Mouse (Mus musculus) CH12.LX (cell line): ENCODE measurements around the gene Opcml. TPM values are rescaled to one million over a fixed set of nuclear protein-coding genes. Genes with fewer than 3 reads are reported as not detected.

Source experiments
- DNase-seq: peaks from one replicate; pipeline ENCODE4 v3.0.0-alpha.2; 2013; ENCODE audit errors: extremely low read depth
- H3K27ac ChIP-seq: 2 replicates; pipeline ENCODE4 v1.5.1; 2012; ENCODE audit warnings: low read depth, mild to moderate bottlenecking, control low read depth, moderate library complexity; ENCODE audit not compliant: insufficient read depth
- H3K27me3 ChIP-seq: replicated peaks from 2 replicates; pipeline ENCODE3; 2012; ENCODE audit warnings: inconsistent platforms
- H3K36me3 ChIP-seq, 2 experiments: replicated peaks in 1 of 2; 2 replicates each; pipeline versions ENCODE3 to v1.6.1; 2012; ENCODE audit warnings: inconsistent platforms in 1 of 2, low read length in 1 of 2, mild to moderate bottlenecking in 1 of 2, mixed read lengths in 1 of 2, moderate library complexity in 1 of 2; ENCODE audit not compliant: control insufficient read depth in 1 of 2, insufficient read depth in 1 of 2
- H3K4me1 ChIP-seq, 2 experiments: 2 replicates each; pipeline ENCODE4 v1.6.1; 2012; ENCODE audit warnings: inconsistent platforms in 1 of 2, moderate library complexity in 1 of 2; ENCODE audit not compliant: insufficient read depth in 2 of 2, control insufficient read depth in 1 of 2
- H3K4me2 ChIP-seq: 2 replicates; pipeline ENCODE4 v1.6.1; 2012; ENCODE audit warnings: low read depth, mild to moderate bottlenecking, control low read depth; ENCODE audit not compliant: poor library complexity, insufficient read depth, severe bottlenecking
- H3K4me3 ChIP-seq, 3 experiments: fragments of 150-350 bp in 1 of 3; sonication (generic) in 1 of 3; replicated peaks in 1 of 3; 2 replicates each; pipeline versions ENCODE3 to v1.5.1; 2011 to 2012; ENCODE audit warnings: low read depth in 2 of 3, low read length in 2 of 3, mild to moderate bottlenecking in 2 of 3, moderate library complexity in 2 of 3, control low read depth in 1 of 3, improper control_type of control experiment in 1 of 3, inconsistent platforms in 1 of 3, mixed read lengths in 1 of 3; ENCODE audit not compliant: poor library complexity in 1 of 3
- H3K79me2 ChIP-seq: replicated peaks from 2 replicates; pipeline ENCODE4 v1.6.1; 2012; ENCODE audit warnings: mild to moderate bottlenecking, moderate library complexity; ENCODE audit not compliant: control insufficient read depth, poor library complexity, insufficient read depth, severe bottlenecking; ENCODE audit errors: extremely low read depth
- H3K9ac ChIP-seq: 2 replicates; pipeline ENCODE4 v1.6.1; 2012; ENCODE audit warnings: low read depth, mild to moderate bottlenecking, control low read depth, moderate library complexity; ENCODE audit not compliant: insufficient read depth
- H3K9me3 ChIP-seq: replicated peaks from 2 replicates; pipeline ENCODE3; 2012; ENCODE audit warnings: low read length, inconsistent platforms, mixed read lengths
- CHD2 ChIP-seq: IDR thresholded peaks from 2 replicates; pipeline ENCODE4 v1.6.1; 2011; ENCODE audit warnings: low read length, improper control_type of control experiment
- CTCF ChIP-seq, 2 experiments: IDR thresholded peaks in 1 of 2; conservative IDR thresholded peaks in 1 of 2; 2 replicates each; pipeline ENCODE4 v1.5.1; 2011 to 2012; ENCODE audit warnings: low read depth in 2 of 2, low read length in 2 of 2, improper control_type of control experiment in 1 of 2, inconsistent platforms in 1 of 2, mild to moderate bottlenecking in 1 of 2, moderate library complexity in 1 of 2
- E2F4 ChIP-seq: IDR thresholded peaks from 2 replicates; pipeline ENCODE4 v1.6.1; 2011; ENCODE audit warnings: low read depth, low read length, improper control_type of control experiment; ENCODE audit not compliant: insufficient replicate concordance
- ELF1 ChIP-seq: IDR thresholded peaks from 2 replicates; pipeline ENCODE4 v1.6.1; 2014; ENCODE audit warnings: low read depth, mild to moderate bottlenecking, inconsistent platforms, low read length, improper control_type of control experiment
- EP300 ChIP-seq: IDR thresholded peaks from 2 replicates; pipeline ENCODE4 v1.6.1; 2011; ENCODE audit warnings: low read length, improper control_type of control experiment
- ETS1 ChIP-seq: conservative IDR thresholded peaks from 2 replicates; pipeline ENCODE4 v1.6.1; 2012; ENCODE audit warnings: low read depth, mild to moderate bottlenecking, inconsistent platforms, low read length, improper control_type of control experiment, moderate library complexity
- GABPA ChIP-seq: IDR thresholded peaks from 2 replicates; pipeline ENCODE4 v1.6.1; 2012; ENCODE audit warnings: low read depth, low read length, improper control_type of control experiment, inconsistent platforms; ENCODE audit not compliant: insufficient replicate concordance
- JUN ChIP-seq: IDR thresholded peaks from 2 replicates; pipeline ENCODE4 v1.6.1; 2011; ENCODE audit warnings: low read depth, mild to moderate bottlenecking, low read length, improper control_type of control experiment, moderate library complexity; ENCODE audit not compliant: insufficient read depth
- JUND ChIP-seq: conservative IDR thresholded peaks from 2 replicates; pipeline ENCODE4 v1.6.1; 2011; ENCODE audit warnings: low read depth, low read length, improper control_type of control experiment
- MAX ChIP-seq: IDR thresholded peaks from 2 replicates; pipeline ENCODE4 v1.6.1; 2011; ENCODE audit warnings: low read length, improper control_type of control experiment
- MYC ChIP-seq: IDR thresholded peaks from 2 replicates; pipeline ENCODE4 v1.6.1; 2011; ENCODE audit warnings: low read depth, mild to moderate bottlenecking, improper control_type of control experiment, low read length
- NRF1 ChIP-seq: IDR thresholded peaks from 2 replicates; pipeline ENCODE4 v1.6.1; 2014; ENCODE audit warnings: low read depth, mild to moderate bottlenecking, inconsistent platforms, low read length, improper control_type of control experiment, moderate library complexity
- POLR2A ChIP-seq: IDR thresholded peaks from 2 replicates; pipeline ENCODE4 v1.6.1; 2011; ENCODE audit warnings: low read depth, mild to moderate bottlenecking, improper control_type of control experiment, low read length
- POLR2AphosphoS2 ChIP-seq: IDR thresholded peaks from 2 replicates; pipeline ENCODE4 v1.6.1; 2011; ENCODE audit warnings: low read depth, low read length, improper control_type of control experiment
- TBP ChIP-seq: conservative IDR thresholded peaks from 2 replicates; pipeline ENCODE4 v1.6.1; 2011; ENCODE audit warnings: low read depth, low read length, improper control_type of control experiment
- UBTF ChIP-seq: IDR thresholded peaks from 2 replicates; pipeline ENCODE4 v1.6.1; 2012; ENCODE audit warnings: low read depth, mild to moderate bottlenecking, inconsistent platforms, low read length, improper control_type of control experiment, moderate library complexity
- USF1 ChIP-seq: IDR thresholded peaks from 2 replicates; pipeline ENCODE4 v1.6.1; 2014; ENCODE audit warnings: low read depth, mild to moderate bottlenecking, inconsistent platforms, low read length, improper control_type of control experiment
- ZMIZ1 ChIP-seq: IDR thresholded peaks from 2 replicates; pipeline ENCODE4 v1.6.1; 2012; ENCODE audit warnings: low read depth, mild to moderate bottlenecking, inconsistent platforms, low read length, improper control_type of control experiment
- dilution Hi-C: fragments of 300-500 bp; cut with MboI; formaldehyde crosslinking; loops from 2 replicates; pipeline ENCODE4 v1.14.3; 2020; ENCODE audit warnings: low sequenced_read_pairs; ENCODE audit not compliant: extremely low pct_unique_long_range_greater_than_20kb, extremely low pct_ligation_motif_present
- in situ Hi-C: fragments of 300-500 bp; cut with MboI; formaldehyde crosslinking; loops from 3 replicates; pipeline ENCODE4 v1.14.3; 2019; ENCODE audit warnings: low sequenced_read_pairs, low pct_ligation_motif_present, low pct_unique_long_range_greater_than_20kb, mixed read lengths
- polyA plus RNA-seq: library from polyadenylated mRNA; unstranded; fragments of >175 nt; gene quantifications from 2 replicates; pipeline ENCODE4 v1.2.1, GENCODE M21; 2012; ENCODE audit warnings: low read depth; ENCODE audit not compliant: insufficient read length
- total RNA-seq, 2 experiments: library from RNA; depleted of rRNA; stranded (reverse); fragments of 300-350 nt in 1 of 2; fragments of >200 nt in 1 of 2; gene quantifications; 2 replicates each; pipeline ENCODE4 v1.2.3; 2012 to 2014

The Opcml gene
- total and polyA plus RNA-seq, 3 experiments, result 0.34 to 0.60 TPM; not detected in 1

DNA sequence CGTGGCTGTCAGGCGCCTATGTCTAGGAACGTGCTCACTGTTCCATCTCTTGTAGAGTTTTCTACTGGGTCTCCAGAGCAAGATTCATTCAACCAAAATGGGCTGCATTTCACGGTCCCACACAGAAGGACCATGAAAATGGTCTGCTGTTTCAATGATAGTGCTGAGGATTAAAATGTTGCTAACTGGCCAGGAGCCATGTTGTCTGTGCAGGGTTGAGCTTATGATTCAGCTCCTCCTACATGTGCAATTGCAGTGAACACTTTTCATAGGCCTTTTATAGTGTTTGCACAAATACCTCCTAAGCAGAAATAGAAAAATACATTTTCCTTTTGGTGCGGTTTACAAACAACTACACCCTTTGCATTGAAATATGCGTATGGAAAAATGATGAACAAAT lies 684.0 kb downstream of the Opcml start:
- no peak overlapping the region for H3K27ac ChIP-seq
- H3K4me1 ChIP-seq, result no peaks in the 10 kb centered on the region
- no peaks in the 10 kb centered on the region for H3K79me2 ChIP-seq
- TF ChIP-seq MAX (no peak), JUN (no peak), POLR2A (no peak), NRF1 (no peak), ETS1 (no peak), CHD2 (no peak), E2F4 (no peak), GABPA (no peak), EP300 (no peak)
- dilution Hi-C loops, result no loop called here
- no peak overlapping the region for H3K4me2 ChIP-seq
- H3K4me3 ChIP-seq, result no peak overlapping the region
- DNase-seq, result no peak
- H3K27me3 ChIP-seq, result no peaks in the 10 kb centered on the region
- H3K9me3 ChIP-seq, result peaks cover 20% of the 10 kb centered on the region
- in situ Hi-C loops, result no loop called here
- H3K36me3 ChIP-seq, result no peaks in the 10 kb centered on the region
- no peak overlapping the region for H3K9ac ChIP-seq

DNA sequence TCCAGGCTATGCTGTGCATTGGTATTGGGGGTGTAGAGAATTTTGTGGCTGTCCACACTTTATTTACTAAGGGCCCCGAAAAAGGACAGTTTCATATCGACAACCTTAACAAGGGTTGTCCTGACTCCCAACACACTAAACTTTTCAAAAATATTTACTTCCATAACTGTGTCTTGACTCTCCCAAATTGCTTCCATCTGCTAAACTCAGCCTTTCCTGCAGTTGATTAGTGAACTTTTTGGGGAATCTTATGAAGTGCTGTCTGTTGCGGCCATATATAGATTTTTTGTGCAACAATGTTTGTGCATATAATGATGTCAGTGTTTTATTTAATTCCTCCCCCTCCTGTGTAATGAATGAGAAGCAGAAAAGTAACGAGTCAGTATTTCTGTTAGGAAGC lies 690.7 kb downstream of the Opcml start:
- Histone ChIP-seq H3K4me3 (no peak overlapping the region), H3K4me2 (no peak overlapping the region), H3K79me2 (no peaks in the 10 kb centered on the region), H3K9me3 (peaks cover 10% of the 10 kb centered on the region), H3K36me3 (no peaks in the 10 kb centered on the region), H3K4me1 (no peaks in the 10 kb centered on the region), H3K27ac (no peak overlapping the region), H3K27me3 (no peaks in the 10 kb centered on the region), H3K9ac (no peak overlapping the region)
- DNase-seq, result no peak
- no peak for TF ChIP-seq ELF1
- TF ChIP-seq E2F4, result no peak
- TF ChIP-seq POLR2AphosphoS2, result no peak
- TF ChIP-seq JUND, result no peak
- no peak for TF ChIP-seq GABPA
- TF ChIP-seq TBP, result no peak
- no peak for TF ChIP-seq MYC
- TF ChIP-seq ZMIZ1, result no peak
- TF ChIP-seq POLR2A, result no peak
- TF ChIP-seq UBTF, result no peak
- no peak for TF ChIP-seq MAX
- no peak for TF ChIP-seq EP300
- TF ChIP-seq USF1, result no peak
- no peak for TF ChIP-seq CTCF (conservative IDR thresholded peaks at IDR 0.05 in 1 of 2, IDR thresholded peaks at IDR 0.05 in 1 of 2; ENCODE audit: low read depth in 2 of 2, low read length in 2 of 2)
- in situ Hi-C loops, result no loop called here
- dilution Hi-C loops, result no loop called here
